Comparison of ENCODE assay signal across 8 mouse cellular contexts in genomic region chr5:142702511-142703138, GRCm38 (mm10). TPM values are rescaled to one million over a fixed set of nuclear protein-coding genes. Genes with fewer than 3 reads are reported as not detected.
DNase-seq lines count a peak whose midpoint lies in the region; ATAC-seq lines count a peak whose summit lies in the region.

No protein-coding gene starts in this region.

- intact Hi-C loops in left cerebral cortex, postnatal 14 days (cut with DNase I) = no loop called here

- H3K4me1 ChIP-seq in heart, embryonic 13.5 days = peaks cover 17% of the 10 kb centered on the region
- no peaks in the 10 kb centered on the region for H3K4me1 ChIP-seq in brown adipose tissue, adult 24 weeks (ENCODE audit: control insufficient read depth, insufficient read depth, insufficient read length, low read length)
- H3K4me1 ChIP-seq in hindbrain, embryonic 14.5 days (replicated peaks; ENCODE audit: control insufficient read depth, insufficient read depth, low read length) = peaks cover 12% of the 10 kb centered on the region
- peaks cover 9% of the 10 kb centered on the region for H3K4me1 ChIP-seq in midbrain, embryonic 11.5 days (ENCODE audit: control insufficient read depth, insufficient read depth, low read length)

- H3K9ac ChIP-seq in heart, embryonic 13.5 days = peak overlapping the region; percentile 78
- peak overlapping the region; percentile 78 for H3K9ac ChIP-seq in hindbrain, embryonic 14.5 days
- H3K9ac ChIP-seq in midbrain, embryonic 11.5 days (ENCODE audit: low read length) = peak overlapping the region; percentile 81

- no peaks in the 10 kb centered on the region for H3K36me3 ChIP-seq in heart, embryonic 13.5 days
- H3K36me3 ChIP-seq in hindbrain, embryonic 14.5 days (replicated peaks; ENCODE audit: control insufficient read depth, insufficient read depth) = peaks cover 14% of the 10 kb centered on the region
- H3K36me3 ChIP-seq in midbrain, embryonic 11.5 days (ENCODE audit: control insufficient read depth, insufficient read depth, low read length) = no peaks in the 10 kb centered on the region

- H3K27ac ChIP-seq in heart, embryonic 13.5 days (replicated peaks) = no peak overlapping the region
- no peak overlapping the region for H3K27ac ChIP-seq in brown adipose tissue, adult 24 weeks (replicated peaks; ENCODE audit: low read depth, low read length)
- no peak overlapping the region for H3K27ac ChIP-seq in hindbrain, embryonic 14.5 days
- H3K27ac ChIP-seq in midbrain, embryonic 11.5 days (ENCODE audit: low read depth, low read length) = no peak overlapping the region

- ATAC-seq in heart, embryonic 13.5 days (ENCODE audit: extremely low read depth, insufficient number of reproducible peaks, low FRiP score, low TSS enrichment) = no peak
- ATAC-seq in hindbrain, embryonic 14.5 days (ENCODE audit: low FRiP score) = no peak
- ATAC-seq in midbrain, embryonic 11.5 days (ENCODE audit: low FRiP score) = peak; percentile 20; the same call in 1 of the 2 replicates

- peaks cover 73% of the 10 kb centered on the region for H3K27me3 ChIP-seq in heart, embryonic 13.5 days (replicated peaks)
- H3K27me3 ChIP-seq in hindbrain, embryonic 14.5 days (ENCODE audit: control insufficient read depth, insufficient read depth, low read length) = 0 out of 2 replicates have a peak, but pooled peaks cover 8% of the 10 kb centered on the region
- H3K27me3 ChIP-seq in midbrain, embryonic 11.5 days (ENCODE audit: control insufficient read depth, insufficient read depth, low read length) = peaks cover 11% of the 10 kb centered on the region

- H3K4me3 ChIP-seq in heart, embryonic 13.5 days = peak overlapping the region; percentile 63
- peak overlapping the region; percentile 50 for H3K4me3 ChIP-seq in brown adipose tissue, adult 24 weeks (ENCODE audit: insufficient read depth, low read depth, low read length)
- peak overlapping the region; percentile 46 for H3K4me3 ChIP-seq in hindbrain, embryonic 14.5 days (replicated peaks; ENCODE audit: low read length)
- peak overlapping the region; percentile 49 for H3K4me3 ChIP-seq in midbrain, embryonic 11.5 days (ENCODE audit: low read depth, low read length)

- no peaks in the 10 kb centered on the region for H3K9me3 ChIP-seq in heart, embryonic 13.5 days
- no peaks in the 10 kb centered on the region for H3K9me3 ChIP-seq in hindbrain, embryonic 14.5 days (ENCODE audit: control insufficient read depth, low read length)
- H3K9me3 ChIP-seq in midbrain, embryonic 11.5 days (ENCODE audit: control insufficient read depth, low read length) = no peaks in the 10 kb centered on the region

- no peak for DNase-seq in heart, postnatal 4 days
- DNase-seq in hindbrain, embryonic 14.5 days (ENCODE audit: low spot score) = no peak
- peak; percentile 86 for DNase-seq in midbrain, embryonic 11.5 days (ENCODE audit: low spot score, missing footprints)
- DNase-seq in adrenal gland, postnatal 10 days = no peak
- DNase-seq in left cerebral cortex, postnatal 14 days (ENCODE audit: low spot score in 2 of 2) = no peak
- DNase-seq in ovary, postnatal 36 days (ENCODE audit: low spot score) = no peak

- H3K4me2 ChIP-seq in heart, embryonic 13.5 days = peak overlapping the region; percentile 95
- H3K4me2 ChIP-seq in hindbrain, embryonic 14.5 days (replicated peaks) = peak overlapping the region; percentile 80
- peak overlapping the region; percentile 85 for H3K4me2 ChIP-seq in midbrain, embryonic 11.5 days

- 24% methylated on average over 18 of the region's 18 CpGs for WGBS in heart, embryonic 13.5 days
- 19% methylated on average over 18 of the region's 18 CpGs for WGBS in hindbrain, embryonic 14.5 days
- 25% methylated on average over 18 of the region's 18 CpGs for WGBS in midbrain, embryonic 11.5 days

RNA-seq across cellular contexts. Expression of gene Slc29a4, which starts 10.3 kb away (rescaled TPM):
- polyA plus RNA-seq in heart, embryonic 13.5 days (2015; fragmentation: Nextera tagmentation; extraction: Ambion mirVana) = 1.7 and 2.2 TPM in 2 replicates
- 1 to 10 TPM in 1 of 2 experiments, under 1 TPM in 1; 0.92 to 1.8 TPM for total RNA-seq in heart, postnatal 4 days (2021)
- polyA plus RNA-seq in brown adipose tissue, adult 24 weeks (2012; ENCODE audit: insufficient read depth, insufficient read length, missing spikeins) = 0.75 TPM in 1 of 2 replicates, not detected in the other
- 81.0 and 82.8 TPM in 2 replicates for polyA plus RNA-seq in hindbrain, embryonic 14.5 days (2014; fragmentation: Nextera tagmentation; extraction: Ambion mirVana)
- polyA plus RNA-seq in midbrain, embryonic 11.5 days (2014; fragmentation: Nextera tagmentation; extraction: Ambion mirVana) = 22.8 and 23.2 TPM in 2 replicates
- total RNA-seq in adrenal gland, postnatal 10 days (2021) = 10 to 100 TPM; 17.2 to 24.0 TPM
- total RNA-seq in left cerebral cortex, postnatal 14 days (2021) = 10 to 100 TPM; 36.9 to 46.7 TPM
